Comparison of ENCODE assay signal across 38 mouse cellular contexts in the genomic region with DNA sequence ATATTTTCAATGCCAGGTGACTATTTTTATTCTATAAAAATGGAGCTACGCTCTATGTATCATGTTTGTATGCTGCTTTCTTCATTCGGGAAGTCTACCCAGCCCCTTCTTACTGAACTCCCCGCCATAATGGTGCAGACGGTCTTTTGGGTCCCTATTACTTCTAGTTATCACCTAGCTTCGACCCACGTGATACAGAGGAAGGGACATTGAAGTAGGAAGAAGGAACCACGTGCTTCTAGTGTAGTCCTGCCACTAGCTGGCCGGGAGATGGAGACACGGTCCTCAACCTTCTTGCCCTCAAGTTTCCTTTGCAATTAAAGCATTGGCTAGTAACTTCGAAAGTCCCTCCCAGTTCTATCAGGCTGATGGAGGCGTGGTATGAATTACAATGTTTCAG. TPM values are rescaled to one million over a fixed set of nuclear protein-coding genes. Genes with fewer than 3 reads are reported as not detected.
"Had no signal": no experiment of that assay in that cellular context is flagged by ENCODE, and none has a peak within 500 bp of the region (broad histone marks: within the 10 kb centered on the region; RNA-seq: fewer than 3 reads in every experiment).

No protein-coding gene starts in this region.

- DNase-seq: gastrocnemius, adult 2 months; gastrocnemius, postnatal 10 days; gastrocnemius, postnatal 25 days; heart, postnatal 14 days; heart, postnatal 4 days; kidney, adult 18-20 months; kidney, adult 8-10 months; kidney, postnatal 10 days; kidney, postnatal 25 days; kidney, postnatal 4 days; liver; liver, embryonic 13.5 days had no signal

- H3K4me3 ChIP-seq: gastrocnemius, adult 2 months; heart, embryonic 13.5 days; heart, embryonic 15.5 days; hindbrain, embryonic 10.5 days; hindbrain, embryonic 12.5 days; intestine, embryonic 15.5 days; layer of hippocampus, adult 2 months; left cerebral cortex, adult 2 months; limb, embryonic 10.5 days; limb, embryonic 12.5 days; liver, embryonic 13.5 days had no signal

- H3K36me3 ChIP-seq: heart, embryonic 13.5 days; heart, embryonic 15.5 days; hindbrain, embryonic 10.5 days; hindbrain, embryonic 12.5 days; intestine, embryonic 15.5 days; limb, embryonic 10.5 days; limb, embryonic 12.5 days; liver, embryonic 13.5 days had no signal

- H3K27me3 ChIP-seq: heart, embryonic 13.5 days; heart, embryonic 15.5 days; hindbrain, embryonic 12.5 days; intestine, embryonic 15.5 days; limb, embryonic 12.5 days; liver, embryonic 13.5 days had no signal

- H3K27ac ChIP-seq: gastrocnemius, adult 2 months; heart, embryonic 13.5 days; heart, embryonic 15.5 days; hindbrain, embryonic 10.5 days; hindbrain, embryonic 12.5 days; hindbrain, embryonic 14.5 days; intestine, embryonic 15.5 days; layer of hippocampus, adult 2 months; left cerebral cortex, adult 2 months; limb, embryonic 10.5 days; limb, embryonic 12.5 days; liver, embryonic 13.5 days had no signal

- H3K9me3 ChIP-seq: heart, embryonic 13.5 days; heart, embryonic 15.5 days; hindbrain, embryonic 10.5 days; hindbrain, embryonic 12.5 days; intestine, embryonic 15.5 days; limb, embryonic 10.5 days; limb, embryonic 12.5 days; liver, embryonic 13.5 days had no signal

- ATAC-seq: hindbrain, embryonic 16.5 days; inflammation-experienced regulatory T-cells, adult 6 months; intestine, embryonic 15.5 days; intestine, postnatal 0 days had no signal

- H3K9ac ChIP-seq: heart, embryonic 13.5 days; heart, embryonic 15.5 days; hindbrain, embryonic 12.5 days; hindbrain, embryonic 14.5 days; intestine, embryonic 15.5 days; limb, embryonic 12.5 days; liver, embryonic 13.5 days had no signal

- H3K4me1 ChIP-seq: heart, embryonic 13.5 days; heart, embryonic 15.5 days; hindbrain, embryonic 10.5 days; hindbrain, embryonic 12.5 days; intestine, embryonic 15.5 days; limb, embryonic 10.5 days; limb, embryonic 12.5 days; liver, embryonic 13.5 days had no signal

RNA-seq across cellular contexts. Expression of a gene that starts 25.5 kb away (rescaled TPM):
- total RNA-seq: gastrocnemius, adult 2 months; gastrocnemius, postnatal 10 days; gastrocnemius, postnatal 25 days; gastrocnemius, postnatal 4 days; granulocyte monocyte progenitor cell, adult 5-6 weeks; heart, adult 8-10 months; heart, postnatal 14 days; heart, postnatal 4 days; layer of hippocampus, adult 2 months; layer of hippocampus, postnatal 10 days; layer of hippocampus, postnatal 25 days; left cerebral cortex, adult 2 months; left cerebral cortex, postnatal 14 days; left cerebral cortex, postnatal 36 days had no signal
- polyA plus RNA-seq: heart, embryonic 11.5 days; heart, embryonic 13.5 days; heart, embryonic 15.5 days; heart, postnatal 0 days; hindbrain, embryonic 10.5 days; hindbrain, embryonic 12.5 days; hindbrain, embryonic 14.5 days; intestine, embryonic 15.5 days; intestine, postnatal 0 days; kidney, embryonic 14.5 days; kidney, embryonic 16.5 days; limb, embryonic 10.5 days; limb, embryonic 12.5 days; limb, embryonic 14.5 days; liver, embryonic 11.5 days; liver, embryonic 13.5 days had no signal
